Mouse (Mus musculus) intestine, embryonic 14.5 days (tissue): ENCODE measurements around the gene Arnt. TPM values are rescaled to one million over a fixed set of nuclear protein-coding genes. Genes with fewer than 3 reads are reported as not detected.

Source experiments
- ATAC-seq: fragments of 200-750 bp; cut with Nextera tagmentation; replicated peaks from 2 replicates; pipeline ENCODE4 v1.8.0; 2017; ENCODE audit warnings: low read depth, moderate number of reproducible peaks, moderate TSS enrichment, moderate library complexity; ENCODE audit not compliant: low FRiP score, low TSS enrichment
- DNase-seq: peaks from one replicate; pipeline ENCODE4 v3.0.0-alpha.2; 2018; ENCODE audit warnings: low spot score
- H3K27ac ChIP-seq: fragments of 300-500 bp; sonication (generic); 2 replicates; pipeline ENCODE4 v1.5.1; 2014; ENCODE audit warnings: low read depth, mild to moderate bottlenecking, control low read depth
- H3K27me3 ChIP-seq: fragments of 300-500 bp; sonication (generic); replicated peaks from 2 replicates; pipeline ENCODE4 v1.6.1; 2014; ENCODE audit warnings: low read length, control low read depth; ENCODE audit not compliant: control insufficient read depth, insufficient read depth
- H3K36me3 ChIP-seq: fragments of 300-500 bp; sonication (generic); 2 replicates; pipeline ENCODE4 v1.6.1; 2014; ENCODE audit warnings: low read length, control low read depth; ENCODE audit not compliant: control insufficient read depth, insufficient read depth
- H3K4me1 ChIP-seq: fragments of 300-500 bp; sonication (generic); replicated peaks from 2 replicates; pipeline ENCODE4 v1.6.1; 2014; ENCODE audit warnings: low read length, control low read depth, mixed read lengths; ENCODE audit not compliant: control insufficient read depth, insufficient read depth
- H3K4me2 ChIP-seq: fragments of 300-500 bp; sonication (generic); 2 replicates; pipeline ENCODE4 v1.6.1; 2014; ENCODE audit warnings: low read length
- H3K4me3 ChIP-seq: fragments of 300-500 bp; sonication (generic); 2 replicates; pipeline ENCODE4 v1.5.1; 2014; ENCODE audit warnings: low read depth, low read length, control low read depth, mixed read lengths
- H3K9ac ChIP-seq: fragments of 300-500 bp; sonication (generic); 2 replicates; pipeline ENCODE4 v1.6.1; 2014; ENCODE audit warnings: mild to moderate bottlenecking, low read length
- H3K9me3 ChIP-seq: fragments of 300-500 bp; sonication (generic); 2 replicates; pipeline ENCODE4 v1.6.1; 2016; ENCODE audit warnings: low read length, control low read depth; ENCODE audit not compliant: control insufficient read depth
- WGBS: fragments of 180-500 bp; shearing (Covaris S2); extraction: QIAGEN DNeasy Blood & Tissue Kit; methylation state at CpG from one replicate; pipeline ENCODE4 v1.1.7; 2014; 5-methylcytosine and 5-hydroxymethylcytosine counted together
- polyA plus RNA-seq: library from polyadenylated mRNA; unstranded; fragments of >200 nt; fragmentation: Nextera tagmentation; extraction: Ambion mirVana; gene quantifications from 2 replicates; pipeline ENCODE4 v1.2.1, GENCODE M21; 2014

Arnt gene
- polyA plus RNA-seq, 1 experiment from 2014 or later = 31.0 TPM

GRCm38 (mm10) chr3:95511611-95512180 is 77.5 kb downstream of the Arnt start:
- no peaks in the 10 kb centered on the region for H3K36me3 ChIP-seq
- H3K9ac ChIP-seq = no peak overlapping the region
- DNase-seq (no peak), ATAC-seq (no peak)
- no peak overlapping the region for H3K27ac ChIP-seq
- H3K4me1 ChIP-seq = no peaks in the 10 kb centered on the region
- H3K4me2 ChIP-seq = no peak overlapping the region
- H3K4me3 ChIP-seq = no peak overlapping the region
- no peaks in the 10 kb centered on the region for H3K27me3 ChIP-seq
- no peaks in the 10 kb centered on the region for H3K9me3 ChIP-seq
- WGBS = 69% methylated on average over 9 of the region's 9 CpGs

DNA sequence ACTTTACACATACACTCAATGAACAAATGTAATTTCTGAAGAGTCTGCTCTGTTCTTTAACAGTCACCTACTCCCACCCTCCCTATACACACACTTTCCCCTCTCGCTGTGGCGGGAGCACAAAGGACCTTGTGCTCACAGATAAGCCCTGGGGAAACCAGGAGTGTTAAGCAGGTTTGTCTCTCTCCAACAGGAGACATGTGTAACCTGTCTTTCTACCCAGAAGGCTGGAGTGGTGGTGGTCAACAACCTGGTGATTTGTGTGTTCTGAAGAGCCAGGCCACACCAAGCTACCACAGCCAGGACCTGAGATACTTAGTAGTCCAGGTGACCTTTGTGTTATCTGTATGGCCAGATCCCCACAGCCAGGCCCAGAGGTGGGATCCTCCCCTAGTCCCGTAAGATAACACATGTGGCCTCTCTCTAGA is 82.4 kb downstream of the Arnt start:
- 85% methylated on average over 3 of the region's 3 CpGs for WGBS
- H3K9me3 ChIP-seq = no peaks in the 10 kb centered on the region
- no peak overlapping the region for H3K27ac ChIP-seq
- DNase-seq = no peak
- H3K4me2 ChIP-seq = no peak overlapping the region
- H3K27me3 ChIP-seq = no peaks in the 10 kb centered on the region
- peaks cover 3% of the 10 kb centered on the region; the same call in 1 of the 2 replicates for H3K4me1 ChIP-seq
- no peak overlapping the region for H3K4me3 ChIP-seq
- 0 out of 2 replicates have a peak, but pooled peaks have one; percentile 16 for ATAC-seq
- no peaks in the 10 kb centered on the region for H3K36me3 ChIP-seq
- H3K9ac ChIP-seq = no peak overlapping the region

DNA sequence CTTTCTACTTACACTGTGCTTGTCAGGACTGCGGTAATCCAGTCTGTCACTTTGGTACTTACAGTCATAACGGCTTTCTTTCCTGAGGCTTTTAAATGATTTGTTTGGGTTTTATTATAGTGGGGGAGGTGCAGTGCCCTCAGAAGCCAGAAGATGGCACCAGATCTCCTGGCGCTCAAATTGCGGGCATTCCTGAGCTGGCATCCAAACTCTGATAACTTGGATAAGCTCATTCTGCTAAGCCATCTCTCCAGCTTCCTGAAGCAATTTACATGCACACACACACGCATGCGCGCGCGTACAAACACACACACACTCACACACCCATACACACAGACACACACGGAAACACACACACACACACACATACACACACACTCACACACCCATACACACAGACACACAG is 83.3 kb downstream of the Arnt start:
- peak; percentile 84 for DNase-seq
- Histone ChIP-seq H3K27ac (no peak overlapping the region), H3K27me3 (no peaks in the 10 kb centered on the region), H3K9me3 (no peaks in the 10 kb centered on the region), H3K36me3 (no peaks in the 10 kb centered on the region), H3K4me1 (peaks cover 3% of the 10 kb centered on the region; the same call in 1 of the 2 replicates), H3K4me2 (peak overlapping the region; percentile 18; the same call in 1 of the 2 replicates), H3K9ac (no peak overlapping the region), H3K4me3 (no peak overlapping the region)
- 14% methylated on average over 10 of the region's 10 CpGs for WGBS
- ATAC-seq = no peak; the same call in 1 of the 2 replicates

DNA sequence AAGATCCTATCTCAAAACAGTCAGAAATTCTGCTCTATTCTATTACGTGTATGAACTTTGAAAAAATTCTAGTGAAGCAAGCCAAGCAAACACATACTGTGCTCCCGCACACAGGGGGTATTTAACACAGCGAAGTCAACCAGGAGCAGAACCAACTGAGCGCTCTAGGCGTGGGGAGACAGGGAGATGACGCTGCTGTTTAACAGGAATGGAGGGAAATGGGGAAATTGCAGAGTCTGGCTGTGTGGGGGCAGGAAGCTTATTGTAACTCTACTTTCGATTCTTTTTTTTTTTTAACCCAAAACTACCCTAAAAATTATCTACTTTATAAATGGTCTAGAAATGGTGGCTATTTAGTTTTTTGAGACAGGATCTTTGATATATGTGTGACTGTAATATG is 84.7 kb downstream of the Arnt start:
- H3K9me3 ChIP-seq = no peaks in the 10 kb centered on the region
- H3K4me1 ChIP-seq = peaks cover 3% of the 10 kb centered on the region; the same call in 1 of the 2 replicates
- H3K27me3 ChIP-seq = no peaks in the 10 kb centered on the region
- no peak overlapping the region for H3K4me3 ChIP-seq
- H3K36me3 ChIP-seq = no peaks in the 10 kb centered on the region
- 79% methylated on average over 7 of the region's 7 CpGs for WGBS
- no peak overlapping the region for H3K27ac ChIP-seq
- DNase-seq (no peak), ATAC-seq (no peak)
- no peak overlapping the region for H3K9ac ChIP-seq
- no peak overlapping the region for H3K4me2 ChIP-seq

DNA sequence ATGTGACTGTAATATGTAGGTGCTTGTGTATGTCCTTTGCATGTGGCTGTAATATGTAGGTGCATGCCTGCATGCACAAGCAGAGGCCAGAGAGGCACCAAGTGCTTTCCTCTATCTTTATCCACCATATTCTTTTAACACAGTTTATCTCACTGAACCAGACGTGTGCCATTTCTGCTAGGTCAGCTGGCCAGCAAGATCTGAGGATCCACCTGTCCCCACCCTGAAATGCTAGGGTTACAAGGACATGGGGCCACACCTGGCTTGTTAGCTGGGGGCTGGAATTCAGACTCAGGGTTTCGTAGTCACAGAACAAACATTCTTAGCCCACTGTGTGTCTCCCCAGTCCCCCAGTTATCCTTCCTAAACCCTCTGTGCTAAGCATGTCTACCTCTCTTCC is 85.1 kb downstream of the Arnt start:
- H3K36me3 ChIP-seq = no peaks in the 10 kb centered on the region
- H3K27me3 ChIP-seq = no peaks in the 10 kb centered on the region
- ATAC-seq (no peak), DNase-seq (no peak)
- no peak overlapping the region for H3K4me3 ChIP-seq
- no peaks in the 10 kb centered on the region for H3K9me3 ChIP-seq
- H3K9ac ChIP-seq = no peak overlapping the region
- H3K27ac ChIP-seq = no peak overlapping the region
- H3K4me2 ChIP-seq = no peak overlapping the region
- WGBS = 54% methylated on average over 2 of the region's 2 CpGs
- H3K4me1 ChIP-seq = peaks cover 3% of the 10 kb centered on the region; the same call in 1 of the 2 replicates

GRCm38 (mm10) chr3:95520100-95520499 is 85.9 kb downstream of the Arnt start:
- Histone ChIP-seq H3K27ac (no peak overlapping the region), H3K27me3 (no peaks in the 10 kb centered on the region), H3K9ac (no peak overlapping the region), H3K4me3 (no peak overlapping the region), H3K4me2 (no peak overlapping the region), H3K36me3 (no peaks in the 10 kb centered on the region), H3K9me3 (no peaks in the 10 kb centered on the region), H3K4me1 (peaks cover 3% of the 10 kb centered on the region; the same call in 1 of the 2 replicates)
- DNase-seq = no peak
- 75% methylated on average over 3 of the region's 3 CpGs for WGBS
- ATAC-seq = no peak

- H3K4me1 ChIP-seq = peaks cover 3% of the 10 kb centered on the region; the same call in 1 of the 2 replicates
- no peaks in the 10 kb centered on the region for H3K36me3 ChIP-seq
- no peak overlapping the region for H3K4me3 ChIP-seq
- 89% methylated on average over 10 of the region's 10 CpGs for WGBS
- no peaks in the 10 kb centered on the region for H3K27me3 ChIP-seq
- no peak overlapping the region for H3K27ac ChIP-seq
- H3K9ac ChIP-seq = no peak overlapping the region
- H3K9me3 ChIP-seq = no peaks in the 10 kb centered on the region
- ATAC-seq (no peak), DNase-seq (no peak)
- no peak overlapping the region for H3K4me2 ChIP-seq
These were observed 87.0 kb downstream of the Arnt start for GRCm38 (mm10) chr3:95521168-95521567.

DNA sequence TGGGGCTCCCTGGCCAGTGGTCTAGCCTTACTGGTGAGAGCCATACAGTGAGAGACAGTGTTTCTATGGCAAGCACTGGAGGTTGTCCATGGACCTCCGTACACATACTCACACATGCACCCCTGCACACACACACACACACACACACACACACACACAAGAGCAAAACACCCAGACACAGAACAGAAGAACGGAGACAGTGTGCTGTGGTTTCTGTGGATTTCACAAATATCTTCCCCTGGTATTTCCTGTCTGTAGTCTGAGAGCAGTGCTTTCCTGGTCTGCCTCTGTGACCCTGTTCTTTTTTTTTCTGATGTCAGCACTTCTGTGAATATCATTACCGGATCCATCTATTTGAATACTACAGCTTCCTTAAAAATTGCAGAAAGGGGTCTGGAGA is 89.5 kb downstream of the Arnt start:
- Histone ChIP-seq H3K9me3 (no peaks in the 10 kb centered on the region), H3K27me3 (no peaks in the 10 kb centered on the region), H3K4me1 (no peaks in the 10 kb centered on the region), H3K36me3 (no peaks in the 10 kb centered on the region), H3K27ac (peak overlapping the region; percentile 47; the same call in 1 of the 2 replicates), H3K4me3 (no peak overlapping the region), H3K4me2 (no peak overlapping the region), H3K9ac (no peak overlapping the region)
- 41% methylated on average over 3 of the region's 3 CpGs for WGBS
- DNase-seq = no peak
- no peak for ATAC-seq

GRCm38 (mm10) chr3:95524673-95525072 is 90.5 kb downstream of the Arnt start:
- Histone ChIP-seq H3K27ac (no peak overlapping the region), H3K4me2 (no peak overlapping the region), H3K4me3 (no peak overlapping the region), H3K27me3 (no peaks in the 10 kb centered on the region), H3K36me3 (no peaks in the 10 kb centered on the region), H3K9ac (no peak overlapping the region), H3K9me3 (no peaks in the 10 kb centered on the region), H3K4me1 (no peaks in the 10 kb centered on the region)
- ATAC-seq = 0 out of 2 replicates have a peak, but pooled peaks have one; percentile 60
- no peak for DNase-seq
- WGBS = 38% methylated on average over 2 of the region's 2 CpGs
